Comparison of ENCODE assay signal across 7 mouse cellular contexts in the genomic region with DNA sequence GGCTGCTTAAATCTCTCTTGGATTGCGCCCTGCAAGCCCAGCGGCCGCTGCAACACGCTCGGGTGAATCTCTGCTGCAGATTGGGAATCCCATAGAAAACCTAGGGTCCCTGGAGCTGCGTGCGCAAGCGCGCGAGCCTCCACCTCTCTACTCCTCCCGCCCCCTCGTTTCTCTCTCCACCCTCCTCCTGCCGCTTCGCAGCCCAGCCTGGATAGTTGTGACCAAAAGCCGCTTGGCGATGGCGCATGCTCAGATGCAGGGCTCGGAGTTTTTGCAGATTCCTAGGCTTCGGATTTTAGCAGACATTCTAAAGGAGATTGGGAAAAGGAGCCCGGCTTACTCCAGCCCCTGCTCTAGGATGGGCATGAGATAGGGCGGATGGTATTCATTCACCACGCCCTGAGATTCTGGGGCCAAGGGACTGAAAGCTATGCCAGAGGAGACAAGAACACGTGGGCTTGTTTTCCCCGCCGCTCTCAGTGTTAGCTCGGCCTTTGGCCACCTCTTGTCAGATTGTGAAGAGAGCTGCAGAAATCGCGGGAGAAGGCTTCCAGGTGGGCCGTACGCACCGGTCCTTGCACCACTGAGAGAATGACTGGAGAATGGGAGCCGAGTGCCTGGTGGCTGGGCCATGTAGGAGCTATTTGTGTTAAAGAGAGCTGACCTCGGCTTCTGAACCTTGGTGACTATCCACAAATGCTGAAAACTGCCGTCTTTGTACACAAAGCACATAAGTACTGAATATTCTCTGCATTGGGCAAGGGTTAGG. TPM values are rescaled to one million over a fixed set of nuclear protein-coding genes. Genes with fewer than 3 reads are reported as not detected.
DNase-seq lines count a peak whose midpoint lies in the region; ATAC-seq lines count a peak whose summit lies in the region.

A gene (minus strand): TSS at position 117 of the 769 bp plus-strand sequence.

- peak; percentile 90 to 96 for DNase-seq in cerebellum, adult 18-20 months
- DNase-seq in heart, postnatal 10 days = peak; percentile 67 to 68
- peak; percentile 88 for DNase-seq in layer of hippocampus, adult 11-12 months (ENCODE audit: low spot score)
- DNase-seq in ovary, adult 18-20 months (ENCODE audit: low spot score) = peak; percentile 65

- WGBS in forebrain, embryonic 15.5 days = 2% methylated on average over 34 of the region's 34 CpGs
- WGBS in liver, embryonic 15.5 days (ENCODE audit: insufficient replicate concordance) = 3% methylated on average over 34 of the region's 34 CpGs

- ATAC-seq in forebrain, embryonic 15.5 days (replicated peaks) = peak; percentile 96
- ATAC-seq in liver, embryonic 15.5 days (ENCODE audit: insufficient read depth) = no peak
- ATAC-seq in megakaryocyte, adult 5-6 weeks (ENCODE audit: poor library complexity, severe bottlenecking) = no peak

- H3K27me3 ChIP-seq in forebrain, embryonic 15.5 days = 0 out of 2 replicates have a peak, but pooled peaks cover 6% of the 10 kb centered on the region
- H3K27me3 ChIP-seq in liver, embryonic 15.5 days = peaks cover 32% of the 10 kb centered on the region

- H3K36me3 ChIP-seq in forebrain, embryonic 15.5 days = no peaks in the 10 kb centered on the region
- no peaks in the 10 kb centered on the region for H3K36me3 ChIP-seq in liver, embryonic 15.5 days (replicated peaks)

- H3K27ac ChIP-seq in forebrain, embryonic 15.5 days (replicated peaks) = peak within 1 kb of the TSS; percentile 76
- no peak within 1 kb of the TSS for H3K27ac ChIP-seq in liver, embryonic 15.5 days (replicated peaks)

- no peaks in the 10 kb centered on the region for H3K9me3 ChIP-seq in forebrain, embryonic 15.5 days
- H3K9me3 ChIP-seq in liver, embryonic 15.5 days (replicated peaks) = no peaks in the 10 kb centered on the region

- peak within 1 kb of the TSS; percentile 51 for H3K9ac ChIP-seq in forebrain, embryonic 15.5 days (replicated peaks)
- no peak within 1 kb of the TSS for H3K9ac ChIP-seq in liver, embryonic 15.5 days

- H3K4me1 ChIP-seq in forebrain, embryonic 15.5 days = peaks cover 24% of the 10 kb centered on the region
- H3K4me1 ChIP-seq in liver, embryonic 15.5 days (replicated peaks) = no peaks in the 10 kb centered on the region

- peak within 1 kb of the TSS; percentile 48 for H3K4me3 ChIP-seq in forebrain, embryonic 15.5 days
- 0 out of 2 replicates have a peak within 1 kb of the TSS, but pooled peaks have one; percentile 10 for H3K4me3 ChIP-seq in liver, embryonic 15.5 days (replicated peaks)

- intact Hi-C loops in heart, postnatal 10 days (cut with DNase I) = loop anchor here (2.0 kb wide), 1 partner anchor 86 kb away; no protein-coding TSS in a partner anchor

- peak within 1 kb of the TSS; percentile 84 for H3K4me2 ChIP-seq in forebrain, embryonic 15.5 days (replicated peaks)
- peak within 1 kb of the TSS; percentile 45 for H3K4me2 ChIP-seq in liver, embryonic 15.5 days

RNA-seq across cellular contexts. Expression of the gene that starts here (rescaled TPM):
- polyA plus RNA-seq in forebrain, embryonic 15.5 days (2015; fragmentation: Nextera tagmentation; extraction: Ambion mirVana) = 13.1 and 16.6 TPM in 2 replicates
- total RNA-seq in heart, postnatal 10 days (2021) = 1 to 10 TPM in 1 of 2 experiments, under 1 TPM in 1; 0.45 to 1.8 TPM
- polyA plus RNA-seq in liver, embryonic 15.5 days (2015; fragmentation: Nextera tagmentation; extraction: Ambion mirVana) = 0.07 TPM in 1 of 2 replicates, not detected in the other
- total RNA-seq in megakaryocyte, adult 5-6 weeks (2015) = not detected in 2 replicates
- total RNA-seq in megakaryocyte, adult 5-6 weeks (2017) = not detected in 2 replicates

Comparison
In these comparisons a context has a peak if more than half of its experiments do, and no peak if none do; other contexts are left out.
1. RNA of the gene that starts here (polyA plus RNA-seq): 13.1 to 16.6 TPM in forebrain, embryonic 15.5 days; 0.07 TPM in liver, embryonic 15.5 days; every median in the first group is over 10 times any median in the second.
2. Peak in every context shown above with its lines, with median percentiles within 50 percentile points of each other: DNase-seq.